11 mouse cellular contexts compared by ENCODE assay signal in genomic region chr2:28770697-28771096, GRCm38 (mm10).
DNase-seq lines count a peak whose midpoint lies in the region; ATAC-seq lines count a peak whose summit lies in the region.
"Had no signal": no experiment of that assay in that cellular context is flagged by ENCODE, and none has a peak within 500 bp of the region (broad histone marks: within the 10 kb centered on the region; RNA-seq: fewer than 3 reads in every experiment).

No protein-coding gene starts in this region.

- DNase-seq in heart, adult 8-10 months (ENCODE audit: low spot score) = peak; percentile 7
- DNase-seq in heart, embryonic 10.5 days (ENCODE audit: low spot score) = no peak
- peak; percentile 29 for DNase-seq in retina, embryonic 14.5 days (ENCODE audit: low spot score)
- DNase-seq in retina, postnatal 1 day = no peak
- DNase-seq in kidney, postnatal 10 days = peak; percentile 75
- no peak for DNase-seq in B cell, adult 2 months
- no peak for DNase-seq in natural killer cell, adult 2 months (ENCODE audit: low spot score in 2 of 2)
- DNase-seq: thymus, adult 18-20 months had no signal

- no peaks in the 10 kb centered on the region for H3K27me3 ChIP-seq in heart, embryonic 10.5 days (ENCODE audit: insufficient read depth, poor library complexity, severe bottlenecking)

- 57% methylated on average over 5 of the region's 5 CpGs for WGBS in heart, embryonic 10.5 days

- no peak overlapping the region for H3K4me3 ChIP-seq in heart, embryonic 10.5 days
- H3K4me3 ChIP-seq: embryonic facial prominence, embryonic 10.5 days; limb, embryonic 12.5 days had no signal

- H3K9me3 ChIP-seq in heart, embryonic 10.5 days = no peaks in the 10 kb centered on the region
- H3K9me3 ChIP-seq: embryonic facial prominence, embryonic 10.5 days; limb, embryonic 12.5 days had no signal

- H3K27ac ChIP-seq in heart, embryonic 10.5 days = no peak overlapping the region
- H3K27ac ChIP-seq: embryonic facial prominence, embryonic 10.5 days had no signal

- H3K4me1 ChIP-seq in heart, embryonic 10.5 days = peaks cover 36% of the 10 kb centered on the region

- H3K36me3 ChIP-seq in heart, embryonic 10.5 days = no peaks in the 10 kb centered on the region
- H3K36me3 ChIP-seq: embryonic facial prominence, embryonic 10.5 days; limb, embryonic 12.5 days had no signal

- ATAC-seq in erythroblast, adult 5-6 weeks (replicated peaks; ENCODE audit: low FRiP score, poor library complexity, severe bottlenecking) = no peak

Comparison
In these comparisons a context has a peak if more than half of its experiments do, and no peak if none do; other contexts are left out.
1. DNase-seq: peak in heart, adult 8-10 months (single experiment), retina, embryonic 14.5 days (single experiment) and kidney, postnatal 10 days (single experiment); none in heart, embryonic 10.5 days (single experiment), retina, postnatal 1 day (single experiment), B cell, adult 2 months (0 of 2) and natural killer cell, adult 2 months (0 of 2).